Mouse (Mus musculus) forebrain, embryonic 16.5 days (tissue): ENCODE data around the gene Fam129a. TPM values are rescaled to one million over a fixed set of nuclear protein-coding genes. Genes with fewer than 3 reads are reported as not detected.

Experiments used
- ATAC-seq: fragments of 200-750 bp; cut with Nextera tagmentation; 2 replicates; pipeline ENCODE4 v1.8.0; 2017; ENCODE audit warnings: mild to moderate bottlenecking, moderate library complexity
- H3K27ac ChIP-seq: fragments of 300-500 bp; sonication (generic); 2 replicates; pipeline ENCODE4 v1.5.1; 2014; ENCODE audit warnings: low read length, control low read depth
- H3K27me3 ChIP-seq: fragments of 300-500 bp; sonication (generic); replicated peaks from 2 replicates; pipeline ENCODE4 v1.6.1; 2014; ENCODE audit warnings: low read length; ENCODE audit not compliant: control insufficient read depth, insufficient read depth
- H3K36me3 ChIP-seq: fragments of 300-500 bp; sonication (generic); 2 replicates; pipeline ENCODE4 v1.6.1; 2014; ENCODE audit not compliant: control insufficient read depth, insufficient read depth
- H3K4me1 ChIP-seq: fragments of 300-500 bp; sonication (generic); replicated peaks from 2 replicates; pipeline ENCODE4 v1.6.1; 2014; ENCODE audit warnings: low read length; ENCODE audit not compliant: control insufficient read depth, insufficient read depth
- H3K4me2 ChIP-seq: fragments of 300-500 bp; sonication (generic); 2 replicates; pipeline ENCODE4 v1.6.1; 2014; ENCODE audit warnings: mild to moderate bottlenecking, low read length, control low read depth
- H3K4me3 ChIP-seq: fragments of 300-500 bp; sonication (generic); replicated peaks from 2 replicates; pipeline ENCODE4 v1.5.1; 2014; ENCODE audit warnings: mild to moderate bottlenecking, low read length, control low read depth
- H3K9ac ChIP-seq: fragments of 300-500 bp; sonication (generic); replicated peaks from 2 replicates; pipeline ENCODE4 v1.6.1; 2014; ENCODE audit warnings: low read depth, low read length, control low read depth
- H3K9me3 ChIP-seq: fragments of 300-500 bp; sonication (generic); 2 replicates; pipeline ENCODE4 v1.6.1; 2016; ENCODE audit warnings: low read length; ENCODE audit not compliant: control insufficient read depth
- WGBS: fragments of 180-500 bp; shearing (Covaris S2); extraction: QIAGEN DNeasy Blood & Tissue Kit; methylation state at CpG from one replicate; pipeline ENCODE4 v1.1.7; 2014; 5-methylcytosine and 5-hydroxymethylcytosine counted together
- polyA plus RNA-seq: library from polyadenylated mRNA; unstranded; fragments of >200 nt; fragmentation: Nextera tagmentation; extraction: Ambion mirVana; gene quantifications from 2 replicates; pipeline ENCODE4 v1.2.1, GENCODE M21; 2015

Gene Fam129a
- polyA plus RNA-seq, 1 experiment from 2014 or later, result 0.68 TPM

DNA sequence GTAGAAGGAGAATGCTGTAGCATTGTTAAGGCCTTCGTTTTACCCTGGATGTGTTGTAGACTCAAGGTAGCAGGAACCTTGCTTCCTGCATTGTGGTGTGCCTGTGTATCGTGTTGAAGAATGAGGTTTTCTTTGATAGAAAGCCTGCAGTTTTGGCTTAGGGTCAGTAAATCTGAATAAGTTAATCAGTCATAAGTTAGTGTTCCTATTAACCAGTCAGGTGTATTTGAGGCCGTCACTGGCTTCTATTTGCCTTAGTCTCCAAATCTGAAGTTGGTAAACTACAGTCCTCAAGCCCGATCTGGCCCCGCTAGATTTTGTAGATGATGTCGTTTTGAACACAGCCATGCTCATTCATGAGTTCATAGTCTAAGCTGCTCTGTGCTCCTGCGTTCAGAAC lies 125.8 kb downstream of the Fam129a start:
- Histone ChIP-seq H3K27me3 (no peaks in the 10 kb centered on the region), H3K27ac (no peak overlapping the region), H3K36me3 (no peaks in the 10 kb centered on the region), H3K9ac (no peak overlapping the region), H3K4me1 (no peaks in the 10 kb centered on the region), H3K9me3 (no peaks in the 10 kb centered on the region), H3K4me2 (no peak overlapping the region), H3K4me3 (no peak overlapping the region)
- WGBS, result 80% methylated on average over 7 of the region's 7 CpGs
- no peak for ATAC-seq

- WGBS, result 80% methylated on average over 7 of the region's 7 CpGs
- no peaks in the 10 kb centered on the region for H3K27me3 ChIP-seq
- no peaks in the 10 kb centered on the region for H3K9me3 ChIP-seq
- no peaks in the 10 kb centered on the region for H3K36me3 ChIP-seq
- no peak overlapping the region for H3K4me3 ChIP-seq
- no peak for ATAC-seq
- no peak overlapping the region for H3K9ac ChIP-seq
- H3K4me2 ChIP-seq, result no peak overlapping the region
- no peaks in the 10 kb centered on the region for H3K4me1 ChIP-seq
- H3K27ac ChIP-seq, result no peak overlapping the region
These were observed 127.1 kb downstream of the Fam129a start for GRCm38 (mm10) chr1:151697901-151698641.

DNA sequence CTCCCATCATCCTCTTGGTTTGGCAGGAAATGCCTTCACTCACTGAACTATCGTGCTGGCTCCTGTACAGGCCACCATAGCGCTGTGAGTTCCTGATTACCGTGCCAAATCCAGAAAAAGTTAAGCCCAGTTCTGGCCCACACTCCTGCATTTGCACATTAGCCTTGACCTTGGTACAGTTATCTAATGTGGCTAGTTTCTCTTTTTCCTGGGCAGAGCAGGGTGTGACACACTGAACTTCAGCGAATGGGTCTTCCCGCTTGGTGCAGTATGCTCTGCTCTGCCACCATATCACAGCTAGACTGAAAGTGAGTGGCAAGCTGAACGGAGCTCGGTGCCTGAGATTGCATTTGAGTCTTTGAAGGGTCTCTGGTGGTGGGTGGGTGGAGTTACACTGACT lies 128.4 kb downstream of the Fam129a start:
- WGBS, result 77% methylated on average over 7 of the region's 7 CpGs
- ATAC-seq, result no peak
- H3K4me2 ChIP-seq, result no peak overlapping the region
- no peaks in the 10 kb centered on the region for H3K4me1 ChIP-seq
- H3K4me3 ChIP-seq, result no peak overlapping the region
- no peaks in the 10 kb centered on the region for H3K27me3 ChIP-seq
- no peaks in the 10 kb centered on the region for H3K36me3 ChIP-seq
- H3K9me3 ChIP-seq, result no peaks in the 10 kb centered on the region
- no peak overlapping the region for H3K9ac ChIP-seq
- no peak overlapping the region for H3K27ac ChIP-seq

- Histone ChIP-seq H3K9me3 (no peaks in the 10 kb centered on the region), H3K27ac (no peak overlapping the region), H3K4me2 (no peak overlapping the region), H3K27me3 (no peaks in the 10 kb centered on the region), H3K4me1 (0 out of 2 replicates have a peak, but pooled peaks cover 3% of the 10 kb centered on the region), H3K9ac (no peak overlapping the region), H3K4me3 (no peak overlapping the region), H3K36me3 (no peaks in the 10 kb centered on the region)
- no peak for ATAC-seq
- WGBS, result 43% methylated on average over 1 of the region's 1 CpGs
These were observed 131.8 kb downstream of the Fam129a start for GRCm38 (mm10) chr1:151702816-151703215.

DNA sequence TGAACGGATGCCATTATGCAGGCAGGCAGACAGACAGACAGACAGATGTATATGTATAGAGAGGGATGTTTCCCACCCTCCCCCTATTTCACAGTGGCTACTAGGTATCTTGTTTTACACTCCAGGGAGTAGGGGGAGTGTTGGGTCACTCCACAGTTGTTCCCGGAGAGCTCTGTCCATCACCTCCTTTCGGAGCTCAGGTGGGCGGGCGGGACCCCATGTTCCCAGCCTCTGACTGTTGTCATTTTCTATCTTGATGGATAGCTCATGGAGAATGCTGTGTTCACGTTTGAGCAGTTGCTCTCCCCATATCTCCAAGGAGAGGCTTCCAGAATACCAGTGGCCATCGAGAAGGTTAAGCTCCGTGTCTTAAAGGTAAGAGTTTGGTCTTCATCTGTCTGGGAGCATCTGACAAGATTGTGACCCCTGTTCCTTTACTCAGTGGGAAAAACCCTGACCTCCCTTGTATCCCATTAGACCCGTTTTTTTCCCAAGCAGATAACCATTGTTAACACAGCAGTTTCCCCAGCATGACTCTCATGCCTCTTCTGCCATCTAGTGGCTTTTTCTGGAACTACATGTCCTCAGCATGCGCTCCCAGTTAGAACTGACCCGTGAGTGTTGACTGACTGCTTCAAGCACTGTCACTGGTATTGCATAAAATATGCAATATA lies 134.9 kb downstream of the Fam129a start:
- peak overlapping the region; percentile 32; the same call in 1 of the 2 replicates for H3K4me2 ChIP-seq
- peak; percentile 85 for ATAC-seq
- 35% methylated on average over 11 of the region's 11 CpGs for WGBS
- H3K9ac ChIP-seq, result no peak overlapping the region; the same call in 1 of the 2 replicates
- 0 out of 2 replicates have a peak, but pooled peaks cover 3% of the 10 kb centered on the region for H3K4me1 ChIP-seq
- no peak overlapping the region for H3K27ac ChIP-seq
- no peaks in the 10 kb centered on the region for H3K27me3 ChIP-seq
- H3K36me3 ChIP-seq, result no peaks in the 10 kb centered on the region
- H3K9me3 ChIP-seq, result no peaks in the 10 kb centered on the region
- H3K4me3 ChIP-seq, result no peak overlapping the region

GRCm38 (mm10) chr1:151706397-151706752 lies 135.4 kb downstream of the Fam129a start:
- WGBS, result 80% methylated on average over 3 of the region's 3 CpGs
- H3K36me3 ChIP-seq, result no peaks in the 10 kb centered on the region
- ATAC-seq, result peak; percentile 53

DNA sequence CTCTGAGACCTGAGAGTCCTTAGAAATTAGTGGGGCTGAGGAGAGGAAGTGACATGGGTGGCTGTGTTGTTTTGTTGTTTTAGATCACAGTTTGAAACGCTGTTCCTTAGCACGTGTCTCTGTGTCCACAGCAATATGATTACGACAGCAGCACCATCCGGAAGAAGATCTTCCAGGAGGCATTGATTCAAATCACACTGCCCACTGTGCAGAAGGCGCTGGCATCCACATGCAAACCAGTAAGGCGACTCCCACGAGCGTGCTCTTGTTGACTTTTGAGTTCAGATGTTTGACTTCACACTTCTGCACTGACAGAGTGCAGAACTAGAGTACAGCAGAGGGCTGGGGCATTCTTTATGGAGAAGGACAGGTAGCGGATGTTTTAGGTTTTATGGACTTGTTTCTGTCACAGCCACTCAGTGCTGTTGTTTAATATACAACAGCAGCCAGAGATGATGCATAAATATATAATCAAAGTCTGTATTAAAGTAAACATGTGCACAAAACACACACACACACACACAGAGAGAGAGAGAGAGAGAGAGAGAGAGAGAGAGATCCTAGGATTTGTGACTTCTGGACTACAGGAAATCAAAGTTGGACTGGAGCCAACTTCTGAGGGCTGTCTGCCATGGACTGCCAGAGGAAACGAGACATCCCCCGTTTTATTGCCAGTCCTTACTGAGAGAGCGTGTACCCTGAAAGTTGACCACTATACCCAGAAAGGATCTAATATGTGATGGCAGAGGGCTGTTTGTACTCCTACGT lies 138.2 kb downstream of the Fam129a start:
- Histone ChIP-seq H3K36me3 (no peaks in the 10 kb centered on the region), H3K4me1 (0 out of 2 replicates have a peak, but pooled peaks cover 3% of the 10 kb centered on the region), H3K9ac (no peak overlapping the region), H3K27me3 (no peaks in the 10 kb centered on the region), H3K9me3 (no peaks in the 10 kb centered on the region), H3K4me3 (no peak overlapping the region), H3K4me2 (no peak overlapping the region), H3K27ac (no peak overlapping the region)
- 63% methylated on average over 13 of the region's 13 CpGs for WGBS
- ATAC-seq, result no peak

More at GRCm38 (mm10) chr1:151706397-151706752, 135.4 kb downstream of the Fam129a start:
- Histone ChIP-seq H3K9me3 (no peaks in the 10 kb centered on the region), H3K27ac (no peak overlapping the region), H3K4me3 (no peak overlapping the region), H3K4me1 (0 out of 2 replicates have a peak, but pooled peaks cover 3% of the 10 kb centered on the region), H3K4me2 (no peak overlapping the region), H3K9ac (no peak overlapping the region), H3K27me3 (no peaks in the 10 kb centered on the region)

DNA sequence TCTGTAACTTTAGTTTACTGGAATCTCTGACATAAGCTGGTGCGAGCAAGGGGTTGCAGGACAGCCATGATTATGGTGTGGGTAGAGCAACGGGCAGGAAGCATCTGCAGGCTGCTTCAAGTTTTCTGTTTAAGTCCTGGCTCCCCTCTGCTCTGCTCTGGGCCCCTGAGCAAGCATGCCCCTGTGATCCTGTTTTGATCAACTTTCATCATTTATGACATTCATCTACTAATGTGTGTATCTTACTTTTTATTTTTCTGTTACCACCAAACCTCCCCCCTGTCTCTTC lies 138.7 kb downstream of the Fam129a start:
- Histone ChIP-seq H3K4me3 (no peak overlapping the region), H3K4me2 (no peak overlapping the region), H3K36me3 (no peaks in the 10 kb centered on the region), H3K27me3 (no peaks in the 10 kb centered on the region), H3K9me3 (no peaks in the 10 kb centered on the region), H3K4me1 (0 out of 2 replicates have a peak, but pooled peaks cover 3% of the 10 kb centered on the region), H3K9ac (no peak overlapping the region), H3K27ac (no peak overlapping the region)
- 81% methylated on average over 2 of the region's 2 CpGs for WGBS
- no peak for ATAC-seq

- no peak overlapping the region for H3K27ac ChIP-seq
- no peak for ATAC-seq
- WGBS, result 62% methylated on average over 5 of the region's 5 CpGs
- H3K9me3 ChIP-seq, result no peaks in the 10 kb centered on the region
- no peaks in the 10 kb centered on the region for H3K27me3 ChIP-seq
- H3K4me3 ChIP-seq, result no peak overlapping the region
- H3K4me2 ChIP-seq, result no peak overlapping the region
- no peak overlapping the region for H3K9ac ChIP-seq
- H3K4me1 ChIP-seq, result 0 out of 2 replicates have a peak, but pooled peaks cover 3% of the 10 kb centered on the region
- H3K36me3 ChIP-seq, result no peaks in the 10 kb centered on the region
These were observed 139.6 kb downstream of the Fam129a start for GRCm38 (mm10) chr1:151710424-151711055.
